Mouse (Mus musculus) intestine, embryonic 15.5 days (tissue): ENCODE measurements around the gene Gm10037. TPM values are rescaled to one million over a fixed set of nuclear protein-coding genes. Genes with fewer than 3 reads are reported as not detected.

ENCODE experiments used
- polyA plus RNA-seq: library from polyadenylated mRNA; unstranded; fragments of >200 nt; fragmentation: Nextera tagmentation; extraction: Ambion mirVana; gene quantifications from 2 replicates; pipeline ENCODE4 v1.2.1, GENCODE M21; 2015

Gm10037 gene
- polyA plus RNA-seq, 1 experiment from 2014 or later = 2.1 TPM

Other genes with a start within 250 kb of the Gm10037 start
- gene Zfp729b, start 221.4 kb upstream of the Gm10037 start, polyA plus RNA-seq = 3.4 and 4.1 TPM in 2 replicates
- gene Gm49345, start 193.3 kb upstream of the Gm10037 start, polyA plus RNA-seq = not detected in 2 replicates
- 2.6 TPM in 2 replicates for gene Zfp729a, start 193.3 kb upstream of the Gm10037 start, polyA plus RNA-seq
- gene Zfp738, start 144.0 kb upstream of the Gm10037 start, polyA plus RNA-seq = 9.3 and 10.1 TPM in 2 replicates
- gene Zfp65, start 101.9 kb upstream of the Gm10037 start, polyA plus RNA-seq = 4.7 and 4.9 TPM in 2 replicates
- 3.4 and 4.0 TPM in 2 replicates for gene Zfp85, start 75.9 kb upstream of the Gm10037 start, polyA plus RNA-seq
- gene Zfp493, start 51.4 kb upstream of the Gm10037 start, polyA plus RNA-seq = 2.1 and 2.5 TPM in 2 replicates
- gene Zfp273, start 17.4 kb upstream of the Gm10037 start, polyA plus RNA-seq = 5.6 and 6.2 TPM in 2 replicates
- gene BC048507, start 32.2 kb downstream of the Gm10037 start, polyA plus RNA-seq = not detected in 2 replicates